Mouse (Mus musculus) embryonic fibroblast, embryonic 13.5 days (primary cell): ENCODE results near the gene Gm49354.

Experiments
- CTCF ChIP-seq: IDR thresholded peaks from 2 replicates; pipeline ENCODE4 v1.5.1; 2011; ENCODE audit warnings: mild to moderate bottlenecking, control low read depth, low read length, moderate library complexity, borderline replicate concordance; ENCODE audit not compliant: insufficient read depth
- POLR2A ChIP-seq: IDR thresholded peaks from 2 replicates; pipeline ENCODE4 v1.6.1; 2011; ENCODE audit warnings: low read depth, mild to moderate bottlenecking, control low read depth, low read length, moderate library complexity

- no peak for TF ChIP-seq CTCF
- TF ChIP-seq POLR2A = no peak
Observed at GRCm38 (mm10) chr13:59798306-59798705, 16.3 kb upstream of the Gm49354 start.
